Mouse (Mus musculus) megakaryocyte, embryonic 14.5 days (primary cell): ENCODE results near the gene Shisa5.

Experiments used
- FLI1 ChIP-seq: IDR thresholded peaks from 2 replicates; pipeline ENCODE4 v1.6.1; 2012; ENCODE audit warnings: low read length, inconsistent platforms, mixed read lengths
- GATA1 ChIP-seq: IDR thresholded peaks from 3 replicates; pipeline ENCODE4 v1.6.1; 2012; ENCODE audit warnings: mixed read lengths, low read length, inconsistent platforms, borderline replicate concordance

- no peak for TF ChIP-seq GATA1
- TF ChIP-seq FLI1: no peak
Measured at GRCm38 (mm10) chr9:109003201-109003600, 35.2 kb upstream of the Shisa5 start.
